Mouse (Mus musculus): ENCODE measurements around the gene Olfr850. TPM values are rescaled to one million over a fixed set of nuclear protein-coding genes. Genes with fewer than 3 reads are reported as not detected.

The Olfr850 gene
- polyA plus RNA-seq (2012; rRNA removed), result not detected in 2 replicates

GRCm38 (mm10) chr9:19478148-19478547 lies at the start of gene Olfr850:
TSS of gene Olfr850 (minus strand) at chr9:19478248.

GRCm38 (mm10) chr9:19492995-19493394 lies 14.9 kb upstream of the Olfr850 start, which contains the start of gene Olfr851:
TSS of gene Olfr851 (plus strand) at chr9:19493295.

DNA sequence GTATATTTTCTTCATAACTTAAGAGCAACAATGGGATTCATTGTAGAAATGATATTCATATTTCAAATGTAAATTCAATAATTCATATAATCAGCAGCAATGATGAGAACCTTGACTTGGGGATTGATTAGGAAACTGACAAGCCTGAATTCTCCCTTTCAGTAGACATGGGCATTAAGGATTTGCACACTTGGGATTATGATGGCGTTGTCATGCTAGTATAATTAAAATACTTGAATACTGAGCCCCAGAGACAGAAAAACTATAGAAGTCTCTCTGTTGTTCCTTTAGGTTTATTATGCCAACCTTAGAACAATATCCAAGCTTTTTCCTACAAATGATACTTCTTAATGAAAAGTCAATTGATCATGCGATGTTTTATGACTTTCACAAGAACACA lies 38.1 kb downstream of the Olfr850 start, which contains the start of gene Olfr849:
Olfr849 (plus strand) TSS at position 301 of the 400 bp plus-strand sequence.

Other genes with a start within 250 kb of the Olfr850 start
- gene Olfr843, start 226.3 kb downstream of the Olfr850 start, polyA plus RNA-seq (2012; rRNA removed), result not detected in 2 replicates
- not detected in 2 replicates for gene Olfr844, start 161.9 kb downstream of the Olfr850 start, polyA plus RNA-seq (2012; rRNA removed)
- gene Olfr845, start 141.8 kb downstream of the Olfr850 start, polyA plus RNA-seq (2012; rRNA removed), result not detected in 2 replicates
- not detected in 2 replicates for gene Olfr846, start 114.2 kb downstream of the Olfr850 start, polyA plus RNA-seq (2012; rRNA removed)
- gene Olfr847, start 99.6 kb downstream of the Olfr850 start, polyA plus RNA-seq (2012; rRNA removed), result not detected in 2 replicates
- gene Olfr849, start 38.0 kb downstream of the Olfr850 start, polyA plus RNA-seq (2012; rRNA removed), result not detected in 2 replicates
- gene Olfr851, start 15.0 kb upstream of the Olfr850 start, polyA plus RNA-seq (2012; rRNA removed), result not detected in 2 replicates
- not detected in 2 replicates for gene Olfr853, start 62.8 kb upstream of the Olfr850 start, polyA plus RNA-seq (2012; rRNA removed)
- not detected in 2 replicates for gene Olfr854, start 89.1 kb upstream of the Olfr850 start, polyA plus RNA-seq (2012; rRNA removed)
- not detected in 2 replicates for gene Olfr855, start 104.4 kb upstream of the Olfr850 start, polyA plus RNA-seq (2012; rRNA removed)
- gene Zfp317, start 143.9 kb upstream of the Olfr850 start, polyA plus RNA-seq (2012; rRNA removed), result 0.81 and 1.0 TPM in 2 replicates
- not detected in 2 replicates for gene Olfr857, start 231.2 kb upstream of the Olfr850 start, polyA plus RNA-seq (2012; rRNA removed)